Mouse (Mus musculus) megakaryocyte progenitor cell, adult 5-6 weeks (primary cell): ENCODE measurements at regions not wholly inside any gene's neighbourhood (a gene's known extent, or its start where the extent isn't known, plus 50 kb on each side); places are given as distances from the start of the nearest gene placed in this dataset.

ENCODE experiments used
- ATAC-seq: replicated peaks from 2 replicates; pipeline ENCODE4 v1.8.0; 2016; ENCODE audit warnings: mild to moderate bottlenecking, moderate TSS enrichment, inconsistent platforms; ENCODE audit not compliant: poor library complexity

DNA sequence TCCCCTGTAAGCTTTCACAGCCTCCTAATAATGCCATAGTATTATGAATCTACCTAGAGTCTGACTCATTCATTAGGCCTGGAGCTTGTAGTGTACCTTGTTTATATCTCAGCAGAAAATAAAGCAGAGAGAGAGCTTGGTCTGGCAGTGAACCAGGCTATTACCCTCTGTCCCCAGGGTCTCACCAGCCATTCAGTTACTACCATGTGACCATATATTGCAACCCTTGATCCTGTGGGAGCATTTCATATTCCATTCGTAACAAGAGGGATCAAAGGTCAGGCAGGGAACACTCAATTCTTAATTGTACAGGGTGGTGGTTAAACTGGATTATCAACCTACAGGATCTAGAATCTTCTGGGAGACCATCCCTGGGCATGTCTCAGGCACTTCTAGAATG, 383.7 kb upstream of the Castor2 start:
- ATAC-seq = no peak

DNA sequence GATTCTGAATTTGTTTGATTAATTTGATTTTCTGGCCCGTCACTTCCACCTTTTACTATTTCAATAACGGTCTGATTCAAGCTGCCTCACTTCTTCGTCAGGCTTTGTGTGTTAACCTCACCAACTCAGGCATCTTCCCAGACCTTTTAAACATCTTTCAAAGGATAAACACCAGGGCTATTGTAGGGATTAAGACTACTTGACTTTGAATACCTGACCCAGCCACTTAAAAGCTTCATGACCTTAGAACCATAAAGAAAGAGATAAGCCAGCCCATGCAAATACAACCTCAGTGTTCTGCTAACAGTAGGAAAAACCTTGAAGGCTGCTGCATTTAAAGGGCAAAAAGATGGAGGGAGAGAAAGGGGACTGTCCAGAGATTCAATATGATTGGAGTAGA, 386.9 kb upstream of the Castor2 start:
- ATAC-seq = no peak

DNA sequence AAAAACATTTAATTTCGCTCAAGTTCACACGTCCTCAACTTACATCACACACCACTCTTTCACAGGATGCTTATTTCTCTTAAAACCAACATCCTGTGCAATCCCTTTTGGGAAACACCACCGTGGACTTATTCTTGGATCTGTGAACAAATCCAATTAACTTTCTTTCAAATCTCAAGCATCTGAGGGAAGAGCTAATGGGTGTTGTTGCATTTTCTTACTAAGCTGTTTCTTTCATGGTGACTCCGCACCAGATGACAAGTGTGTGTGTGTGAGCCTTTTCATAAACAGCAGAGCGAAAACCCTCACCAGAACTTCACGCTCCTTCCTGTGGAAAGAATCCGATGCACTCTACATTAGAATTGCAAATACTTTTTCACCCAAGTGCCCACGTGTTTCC, 390.6 kb upstream of the Castor2 start:
- ATAC-seq = no peak

DNA sequence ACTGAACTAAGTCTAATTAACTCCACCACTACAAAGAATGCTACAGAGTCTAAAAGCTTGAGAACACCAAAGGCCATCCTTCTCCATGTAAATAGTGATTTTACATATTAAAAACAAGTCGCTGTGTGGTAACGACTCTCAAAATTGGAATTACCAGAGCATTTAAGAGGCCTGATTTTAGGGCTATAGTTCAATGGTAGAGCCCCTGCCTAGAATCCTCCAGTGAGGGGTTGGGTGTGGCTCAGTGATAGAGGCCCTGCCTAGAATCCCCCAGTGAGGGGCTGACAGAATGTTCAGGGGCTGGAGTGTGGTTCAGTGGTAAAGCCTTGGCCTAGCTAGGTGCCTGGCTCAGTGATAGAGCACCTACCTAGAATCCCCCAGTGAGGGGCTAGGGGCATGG, 413.3 kb upstream of the Castor2 start:
- ATAC-seq = no peak

DNA sequence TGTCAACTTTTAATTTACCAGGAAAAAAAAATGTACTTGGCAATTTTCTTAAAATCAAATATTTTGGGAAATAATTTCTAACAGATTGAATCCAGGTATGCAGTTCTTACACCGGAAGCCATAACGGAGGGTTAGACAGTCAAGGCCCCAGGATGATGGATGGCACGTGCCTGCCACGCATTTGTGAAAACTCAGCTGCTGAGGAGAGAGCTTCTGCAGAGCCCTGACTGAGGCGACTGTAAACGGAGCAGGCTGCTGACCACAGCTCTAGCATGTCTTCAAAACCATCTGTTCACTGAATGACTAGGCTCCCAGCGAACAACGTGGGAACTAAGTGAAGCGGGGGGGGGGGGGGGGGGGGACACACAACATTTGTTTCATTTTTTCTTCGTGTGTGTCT, 416.5 kb upstream of the Castor2 start:
- no peak for ATAC-seq

DNA sequence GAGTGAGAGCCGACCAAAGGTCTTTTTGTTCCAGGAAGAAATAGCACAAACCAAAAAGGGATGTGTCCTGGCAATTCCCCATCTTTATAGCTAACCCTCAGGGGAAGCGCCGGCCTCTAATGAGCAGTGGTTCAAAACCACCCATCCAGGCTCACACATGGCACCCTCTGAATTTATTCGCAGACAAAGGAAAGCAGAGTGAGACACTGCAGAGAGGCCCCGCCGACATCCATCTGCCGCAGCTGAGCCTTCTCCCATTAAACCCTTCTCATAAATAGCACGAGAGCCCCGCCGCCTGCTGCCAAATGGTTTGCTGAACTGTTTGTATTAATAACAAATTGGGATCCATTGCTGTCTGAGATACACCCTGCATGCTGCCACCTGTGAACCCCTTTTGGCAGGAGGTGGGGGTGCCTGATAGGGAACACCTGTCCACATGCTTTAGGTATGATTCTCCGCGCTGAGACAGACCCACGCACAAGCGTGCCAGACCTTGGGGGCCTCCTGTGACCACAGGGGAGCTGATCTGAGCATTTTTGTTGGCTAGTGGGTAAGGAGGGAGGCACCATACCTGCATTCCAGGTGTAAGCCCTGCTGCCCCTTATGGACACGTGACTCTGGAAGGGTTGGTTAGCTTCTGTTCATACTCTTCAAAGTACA, 422.6 kb upstream of the Castor2 start:
- no peak for ATAC-seq

DNA sequence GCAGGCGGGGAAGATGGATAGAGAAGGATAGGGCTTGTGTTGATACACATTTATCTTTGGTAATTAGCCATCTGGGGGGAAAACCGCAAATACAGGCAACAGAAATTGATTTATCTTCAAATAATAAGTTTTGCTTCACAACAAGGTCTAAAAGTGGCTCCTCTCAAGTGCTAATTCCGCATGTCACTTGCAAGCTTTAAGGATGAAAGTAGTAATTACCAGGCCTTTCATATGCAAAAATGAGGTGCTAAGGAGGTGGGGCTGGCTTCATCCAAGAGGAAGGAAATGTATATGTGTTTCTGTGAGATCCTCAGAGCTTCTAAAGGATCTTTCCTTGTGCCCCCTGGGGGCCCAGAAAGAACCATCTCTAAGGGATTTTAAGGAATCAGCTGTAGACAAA, 423.9 kb upstream of the Castor2 start:
- ATAC-seq = no peak

DNA sequence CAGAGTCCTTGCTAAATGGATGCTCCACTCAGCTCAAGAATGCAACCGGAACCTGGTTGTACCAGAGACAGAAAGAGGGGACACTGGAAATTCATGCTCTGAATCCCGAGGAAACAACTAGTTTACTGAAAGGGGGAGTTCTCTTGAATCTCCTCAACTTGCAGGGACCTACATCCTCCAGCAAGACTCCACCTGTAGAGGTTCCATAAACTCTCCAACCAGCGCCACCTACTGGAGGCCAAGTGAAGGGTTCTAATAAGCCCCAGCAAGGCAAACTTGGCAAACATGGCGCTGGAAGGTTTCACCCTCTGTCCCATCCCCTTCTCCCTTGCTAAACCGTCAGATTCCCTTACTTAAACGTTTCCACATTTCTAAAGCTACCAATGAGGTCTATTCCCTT, 433.0 kb upstream of the Castor2 start:
- ATAC-seq = peak; percentile 46; the same call in 1 of the 2 replicates

DNA sequence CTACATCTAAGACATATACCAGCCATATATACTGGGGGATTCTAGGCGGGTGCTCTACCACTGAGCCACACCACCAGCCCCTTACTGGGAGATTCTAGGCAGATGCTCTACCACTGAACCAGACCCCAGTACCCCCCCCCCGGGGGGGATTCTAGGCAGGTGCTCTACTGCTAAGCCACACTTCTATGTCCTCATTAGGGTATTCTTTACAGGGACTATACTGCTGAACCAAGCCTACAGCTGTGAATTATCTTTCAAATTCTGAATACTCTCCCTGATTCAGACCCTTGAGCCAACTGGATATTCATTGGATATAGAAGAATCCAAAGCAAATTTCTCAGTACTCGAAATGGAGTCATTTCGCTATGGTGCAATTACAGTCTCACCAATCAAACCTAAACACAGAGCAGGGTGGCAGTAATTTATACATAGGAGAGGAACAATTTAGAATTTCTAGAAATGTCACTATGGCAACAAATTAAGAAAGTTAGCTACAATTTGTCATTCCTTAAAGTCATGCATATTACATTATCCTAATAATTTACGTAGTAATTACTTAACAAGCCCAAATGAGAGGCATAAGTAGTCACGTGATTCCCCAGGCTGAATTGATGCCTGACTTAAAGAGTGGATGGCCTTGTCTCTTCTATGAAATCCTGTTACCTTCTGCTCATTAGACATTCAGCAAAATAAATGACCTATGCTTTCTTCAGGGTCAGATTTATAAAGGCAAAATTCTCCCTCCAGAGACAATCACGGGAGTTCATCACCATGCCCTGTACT, 436.8 kb upstream of the Castor2 start:
- ATAC-seq = no peak

DNA sequence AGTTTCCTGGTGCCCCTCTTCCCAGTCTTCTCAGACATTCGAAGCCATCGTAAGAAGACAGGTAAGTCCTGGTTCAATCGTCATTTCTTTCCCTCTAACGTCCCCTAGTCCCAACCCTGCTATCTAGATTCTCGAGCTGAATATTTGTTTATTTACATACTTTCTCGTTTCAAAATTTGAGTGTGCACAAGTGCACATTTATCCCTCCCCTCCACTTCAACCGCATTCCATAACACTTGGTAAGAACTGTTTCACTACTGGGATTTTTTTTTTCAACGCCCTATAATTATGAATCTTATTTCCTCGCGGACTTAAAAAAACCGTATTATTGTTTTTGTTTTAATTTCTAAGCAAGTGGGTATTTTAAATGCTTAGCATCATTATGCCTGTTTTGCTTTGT, 439.2 kb upstream of the Castor2 start:
- ATAC-seq = no peak

DNA sequence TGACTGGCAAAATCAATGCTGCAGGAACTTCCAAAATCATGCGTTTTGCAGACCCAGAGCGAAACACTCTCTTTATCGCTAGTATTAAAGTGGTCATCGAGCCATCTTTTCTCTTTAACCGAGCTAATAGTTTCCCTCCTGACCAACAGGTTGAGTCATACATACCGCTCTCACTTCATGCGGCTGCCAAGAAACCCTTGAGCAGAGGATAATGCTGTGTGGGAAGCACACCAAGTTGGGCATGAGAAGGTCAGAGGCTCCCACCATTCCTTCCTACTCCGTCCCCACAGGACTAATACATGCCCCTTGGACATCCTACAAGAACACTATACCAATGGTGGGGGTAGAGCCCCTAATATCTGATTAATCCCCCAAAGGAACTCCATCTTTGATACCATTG, 442.7 kb upstream of the Castor2 start:
- ATAC-seq = no peak

DNA sequence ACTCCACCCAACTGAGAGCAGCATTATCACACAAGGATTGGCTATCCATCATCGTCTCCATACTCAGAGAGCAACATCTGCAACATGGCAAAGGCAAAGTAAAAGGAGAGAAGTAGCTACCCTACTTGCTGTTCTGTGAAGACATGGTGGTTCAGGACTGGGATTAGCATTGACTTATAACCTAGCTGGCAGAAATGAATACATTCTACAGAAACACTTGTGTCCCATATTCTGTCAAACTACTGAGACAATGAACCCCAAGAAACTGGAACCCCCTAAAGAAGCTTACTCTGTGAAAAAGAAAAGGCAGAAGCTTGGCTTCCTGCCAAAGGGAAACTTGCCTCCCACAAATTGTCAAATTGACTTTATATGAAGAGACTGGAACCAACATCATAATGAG, 446.1 kb upstream of the Castor2 start:
- ATAC-seq = no peak

DNA sequence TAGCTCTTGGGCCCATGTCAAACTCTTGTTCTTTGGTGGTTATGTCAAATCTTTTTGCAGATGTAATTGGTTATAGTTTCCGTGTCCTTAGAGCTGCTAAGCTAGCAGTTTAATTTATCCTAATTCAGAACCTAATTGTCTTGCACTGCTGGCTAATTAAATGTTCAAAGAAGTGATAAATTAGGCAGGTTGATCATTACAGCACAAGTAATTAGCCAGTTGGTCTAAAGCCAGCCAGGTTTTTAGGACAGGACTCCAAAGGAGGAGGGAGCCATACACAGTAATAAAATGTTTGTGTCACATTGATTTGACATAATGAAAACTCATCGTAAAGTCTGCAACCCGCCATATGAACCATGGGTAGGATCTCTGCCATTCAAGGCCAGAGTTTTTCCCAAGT, 449.3 kb upstream of the Castor2 start:
- no peak for ATAC-seq

DNA sequence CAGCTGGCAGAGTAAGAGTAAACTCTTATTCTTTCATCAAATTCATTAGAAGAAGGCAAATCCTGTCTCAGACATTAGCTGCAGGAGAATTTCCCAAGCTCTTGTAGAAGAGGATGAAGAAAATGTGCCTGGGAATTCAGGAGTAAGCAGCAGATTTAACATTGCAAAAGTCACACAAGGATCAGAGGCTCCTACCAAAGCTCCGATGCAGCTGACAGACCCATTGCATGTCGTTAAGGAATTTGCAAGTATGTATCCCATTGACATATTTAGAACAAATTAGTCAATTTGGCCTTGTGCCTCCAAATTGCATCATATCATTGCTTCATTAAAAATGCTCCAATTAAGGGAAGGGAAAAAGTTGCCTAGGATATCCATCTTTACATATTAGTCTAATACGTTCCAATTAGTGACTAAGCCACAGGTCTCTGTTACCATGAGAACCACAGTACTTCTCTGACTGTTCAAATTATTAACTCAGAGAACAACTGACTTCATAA, 453.8 kb upstream of the Castor2 start:
- no peak for ATAC-seq

DNA sequence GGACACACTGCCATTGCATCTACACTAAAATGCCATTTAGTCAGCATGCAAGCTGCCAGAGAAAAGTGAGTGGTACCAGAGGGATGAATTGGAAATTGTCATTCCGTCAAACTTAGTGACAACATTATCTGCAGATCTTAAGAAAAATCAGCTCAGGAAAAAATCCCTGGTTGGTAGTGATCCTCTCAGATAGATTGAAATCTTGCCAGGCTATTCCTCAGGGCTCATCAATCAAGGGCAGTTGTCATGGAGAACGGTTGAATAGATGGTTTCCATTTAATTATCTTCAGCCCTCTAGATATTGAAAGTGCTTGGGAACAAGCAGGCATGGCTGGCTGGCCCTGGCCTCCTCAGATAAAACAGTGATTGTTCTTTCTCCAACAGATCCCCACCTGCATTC, 456.2 kb upstream of the Castor2 start:
- no peak for ATAC-seq

DNA sequence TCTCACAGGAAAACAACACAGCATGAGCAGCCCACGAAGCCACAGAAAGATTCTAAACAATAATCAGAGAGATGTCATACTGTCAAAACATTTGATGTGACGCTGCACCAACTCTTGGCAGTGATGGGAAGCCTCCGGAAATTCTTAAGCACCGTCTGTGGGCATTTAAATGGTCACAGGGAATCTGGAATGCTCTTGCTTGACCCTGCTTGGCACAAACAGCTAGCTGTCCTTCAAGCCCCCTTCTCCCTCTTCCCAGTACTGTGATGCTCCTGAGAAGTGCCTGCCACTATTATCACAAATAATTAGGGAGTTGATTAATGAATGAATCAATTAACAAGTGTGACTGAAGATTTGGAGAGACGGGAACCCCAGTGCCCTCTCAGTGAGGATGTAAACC, 465.0 kb upstream of the Castor2 start:
- no peak for ATAC-seq

DNA sequence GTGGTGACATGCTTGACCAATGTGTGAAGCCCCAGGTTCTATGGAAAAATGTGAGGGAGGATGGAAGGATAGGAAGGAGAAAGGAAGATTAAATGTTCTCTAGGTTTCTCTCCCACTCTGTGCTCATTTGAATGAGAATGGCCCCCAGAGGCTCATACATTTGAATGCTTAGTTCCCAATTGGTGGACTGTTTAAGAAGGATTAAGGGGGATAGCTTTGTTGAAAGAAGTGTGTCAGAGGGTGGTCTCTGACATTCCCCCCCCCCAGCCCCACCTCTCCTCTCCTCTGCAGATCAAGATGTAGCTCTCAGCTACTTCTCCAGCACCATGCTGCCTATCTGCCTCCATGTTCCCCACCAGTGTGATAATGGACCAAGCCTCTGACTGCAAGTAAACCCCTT, 467.7 kb upstream of the Castor2 start:
- no peak for ATAC-seq

DNA sequence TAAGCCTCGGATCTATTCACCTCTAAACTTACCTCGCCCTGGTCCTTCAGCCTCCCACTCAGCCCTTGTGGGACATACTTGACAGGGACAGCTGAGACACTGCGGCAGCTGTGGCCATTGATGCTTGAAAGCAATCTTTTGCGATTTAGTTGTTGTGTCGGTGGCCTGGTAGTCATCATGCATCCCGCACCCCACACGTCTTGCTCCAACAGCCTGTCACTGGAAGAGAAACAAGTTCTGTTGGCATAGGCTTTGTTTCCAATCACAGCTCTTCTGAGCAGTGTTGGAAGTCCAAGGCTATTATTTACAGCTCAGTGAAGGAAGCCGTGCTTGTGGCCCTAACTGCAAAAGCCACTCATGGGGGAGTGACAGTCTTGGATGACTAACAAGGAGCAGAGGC, 480.2 kb upstream of the Castor2 start:
- ATAC-seq = no peak

DNA sequence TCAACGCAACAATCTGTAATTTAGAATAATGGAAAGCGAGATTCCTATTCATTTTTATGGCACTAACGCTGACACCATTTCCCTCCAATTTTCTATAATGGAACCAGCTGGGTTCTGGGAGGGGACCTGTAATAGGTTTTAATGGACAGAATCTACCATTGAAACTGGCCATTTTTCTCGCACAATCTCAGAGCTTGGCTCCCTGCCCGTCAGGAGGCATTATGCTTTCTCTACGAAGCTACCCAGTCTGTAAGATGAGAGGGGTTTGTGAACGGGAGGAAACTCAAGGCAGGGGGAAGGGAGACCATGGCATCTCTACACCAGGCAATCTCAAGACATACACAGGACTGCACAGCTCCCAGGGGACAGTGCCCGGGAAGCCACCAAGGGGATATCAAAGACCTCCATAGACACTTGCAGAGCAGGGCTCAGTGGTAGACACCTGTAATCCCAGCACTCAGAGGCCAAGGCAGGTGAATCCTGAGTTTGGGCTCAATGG, 498.2 kb upstream of the Castor2 start:
- ATAC-seq = no peak

DNA sequence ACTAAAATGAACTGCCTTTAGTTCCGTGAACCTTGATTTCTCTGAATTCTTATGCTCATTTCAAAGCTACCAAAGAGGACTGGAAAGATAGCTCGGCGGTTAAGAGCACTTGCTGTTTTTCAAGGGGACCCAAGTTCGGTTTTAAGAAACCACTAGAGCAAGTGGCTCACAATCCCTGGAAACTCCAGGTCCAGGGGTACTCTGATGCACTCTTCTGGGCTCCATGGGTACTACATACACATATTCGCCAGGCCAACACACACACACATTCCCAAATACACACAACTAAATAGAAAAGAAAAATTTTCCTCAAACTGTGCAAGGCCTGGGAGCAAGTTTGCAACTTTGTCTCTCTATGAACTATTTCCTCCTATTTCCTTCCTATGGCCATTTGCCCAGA, 498.9 kb upstream of the Castor2 start:
- ATAC-seq = no peak

DNA sequence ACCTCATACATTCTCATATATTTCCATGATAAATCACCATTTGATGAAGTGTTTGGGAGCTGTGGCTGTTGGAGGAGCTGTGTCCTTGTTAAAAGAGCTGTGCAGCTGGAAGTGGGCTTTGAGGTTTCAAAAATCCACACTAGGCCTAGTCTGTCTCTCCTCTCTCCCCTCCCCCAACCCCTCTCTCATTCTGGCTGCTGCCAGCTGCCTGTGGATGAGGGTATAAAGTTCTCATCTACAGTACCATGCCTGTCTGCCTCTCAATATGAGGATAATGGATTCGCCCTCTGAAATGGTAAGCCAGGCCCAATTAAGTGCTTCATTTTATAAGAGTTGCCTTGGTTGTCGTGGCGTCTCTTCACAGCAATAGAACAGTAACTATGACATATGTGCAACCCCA, 501.4 kb upstream of the Castor2 start:
- no peak for ATAC-seq

DNA sequence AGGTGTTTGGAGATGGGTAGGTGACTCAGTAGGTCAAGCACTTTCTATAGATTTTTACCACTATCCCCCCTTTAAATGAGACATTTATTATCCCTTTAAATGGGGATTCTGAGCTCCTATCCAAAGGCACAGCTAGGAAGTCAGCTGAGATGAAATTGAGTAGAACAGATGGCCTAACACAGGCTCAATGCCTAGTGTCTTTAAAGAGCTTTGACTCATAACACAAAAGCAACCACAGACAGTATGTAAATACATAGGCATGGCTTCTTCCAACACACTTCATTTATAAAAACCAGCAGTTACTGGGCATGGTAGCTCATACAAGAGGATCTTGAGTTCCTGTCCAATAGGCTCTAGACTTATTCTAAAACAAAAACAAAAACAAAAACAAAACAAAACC, 513.0 kb upstream of the Castor2 start:
- ATAC-seq = no peak

DNA sequence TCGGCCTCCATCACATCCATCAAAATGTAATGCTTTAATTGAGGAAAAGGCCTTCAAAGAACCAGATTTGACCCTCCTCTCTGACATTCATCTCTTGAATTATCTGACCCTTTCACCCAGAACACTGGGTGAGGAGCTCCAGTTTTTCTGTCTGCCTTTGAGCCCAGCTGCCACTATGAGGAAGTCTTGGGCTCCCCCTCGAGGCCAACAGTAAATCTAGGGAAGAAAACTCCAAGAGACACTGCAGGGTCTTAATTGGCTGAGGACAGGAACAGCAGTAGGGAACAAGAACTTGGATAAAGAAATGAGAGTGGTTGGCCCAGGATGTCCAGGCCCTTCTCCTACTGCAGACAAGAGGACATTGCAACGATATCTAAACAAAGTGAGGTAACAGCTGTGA, 514.3 kb upstream of the Castor2 start:
- no peak for ATAC-seq
